Mouse (Mus musculus): Measurements from ENCODE around the gene 4921524J17Rik. TPM values are rescaled to one million over a fixed set of nuclear protein-coding genes. Genes with fewer than 3 reads are reported as not detected.

4921524J17Rik gene
- 41.4 and 44.2 TPM in 2 replicates for polyA plus RNA-seq (2014; fragmentation: Nextera tagmentation; extraction: Ambion mirVana)

- Histone ChIP-seq H3K4me1 (ENCODE audit: control insufficient read depth, insufficient read depth, low read length) (peaks cover 16% of the 10 kb centered on the region), H3K9ac (ENCODE audit: low read length) (peak within 1 kb of the TSS; percentile 90), H3K27ac (ENCODE audit: low read depth, low read length) (peak within 1 kb of the TSS; percentile 95), H3K4me3 (ENCODE audit: low read depth, low read length) (peak within 1 kb of the TSS; percentile 82), H3K9me3 (ENCODE audit: control insufficient read depth, low read length) (no peaks in the 10 kb centered on the region), H3K36me3 (ENCODE audit: control insufficient read depth, insufficient read depth, low read length) (no peaks in the 10 kb centered on the region), H3K27me3 (ENCODE audit: control insufficient read depth, insufficient read depth, low read length) (no peaks in the 10 kb centered on the region), H3K4me2 (ENCODE audit: low read depth) (peak within 1 kb of the TSS; percentile 44)
- WGBS = under 1% methylated on average over 57 of the region's 85 CpGs
- DNase-seq (ENCODE audit: low spot score) (peak; percentile 99), ATAC-seq (ENCODE audit: insufficient read depth, low FRiP score, low TSS enrichment) (peak; percentile 99)
Measured at GRCm38 (mm10) chr8:85432168-85433016, at the start of gene 4921524J17Rik. 4921524J17Rik (minus strand) TSS chr8:85432833.

- no peak overlapping the region for H3K27ac ChIP-seq (ENCODE audit: low read depth, low read length)
- H3K4me3 ChIP-seq (ENCODE audit: low read depth, low read length) = no peak overlapping the region
- 70% methylated on average over 6 of the region's 6 CpGs for WGBS
- H3K36me3 ChIP-seq (ENCODE audit: control insufficient read depth, insufficient read depth, low read length) = no peaks in the 10 kb centered on the region
- DNase-seq (ENCODE audit: low spot score) (no peak), ATAC-seq (ENCODE audit: insufficient read depth, low FRiP score, low TSS enrichment) (no peak)
- H3K9ac ChIP-seq (ENCODE audit: low read length) = no peak overlapping the region
- H3K27me3 ChIP-seq (ENCODE audit: control insufficient read depth, insufficient read depth, low read length) = no peaks in the 10 kb centered on the region
- H3K9me3 ChIP-seq (ENCODE audit: control insufficient read depth, low read length) = no peaks in the 10 kb centered on the region
- H3K4me2 ChIP-seq (ENCODE audit: low read depth) = no peak overlapping the region
- no peaks in the 10 kb centered on the region for H3K4me1 ChIP-seq (ENCODE audit: control insufficient read depth, insufficient read depth, low read length)
Measured at GRCm38 (mm10) chr8:85482427-85482826, 49.8 kb upstream of the 4921524J17Rik start.

GRCm38 (mm10) chr8:85481900-85482299 is 49.3 kb upstream of the 4921524J17Rik start:
- Histone ChIP-seq H3K27me3 (ENCODE audit: control insufficient read depth, insufficient read depth, low read length) (no peaks in the 10 kb centered on the region), H3K27ac (ENCODE audit: low read depth, low read length) (no peak overlapping the region), H3K9me3 (ENCODE audit: control insufficient read depth, low read length) (no peaks in the 10 kb centered on the region), H3K4me1 (ENCODE audit: control insufficient read depth, insufficient read depth, low read length) (no peaks in the 10 kb centered on the region), H3K4me3 (ENCODE audit: low read depth, low read length) (no peak overlapping the region), H3K4me2 (ENCODE audit: low read depth) (no peak overlapping the region), H3K36me3 (ENCODE audit: control insufficient read depth, insufficient read depth, low read length) (no peaks in the 10 kb centered on the region), H3K9ac (ENCODE audit: low read length) (no peak overlapping the region)
- WGBS = 35% methylated on average over 10 of the region's 10 CpGs
- no peak for DNase-seq (ENCODE audit: low spot score)
- ATAC-seq (ENCODE audit: insufficient read depth, low FRiP score, low TSS enrichment) = no peak

DNA sequence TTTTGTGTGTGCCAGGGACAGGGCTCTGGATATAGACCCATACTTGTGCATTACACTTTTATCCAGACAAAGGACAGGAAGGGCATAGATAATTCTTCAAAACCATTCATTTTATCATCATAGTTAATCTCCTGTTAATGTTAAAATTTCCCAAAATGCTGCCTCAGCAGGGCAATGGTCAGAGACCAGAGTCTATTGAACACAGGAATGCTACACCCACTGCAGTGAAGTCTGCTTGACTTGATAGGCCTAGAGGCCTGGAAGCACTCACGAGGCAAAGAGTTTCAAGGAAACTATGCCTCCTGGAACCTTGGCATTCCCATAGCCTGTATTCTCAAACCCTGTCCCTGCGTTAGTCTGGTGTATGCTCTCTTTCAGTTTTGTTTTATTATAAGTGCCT is 47.1 kb upstream of the 4921524J17Rik start:
- 92% methylated on average over 2 of the region's 2 CpGs for WGBS
- no peak overlapping the region for H3K9ac ChIP-seq (ENCODE audit: low read length)
- H3K4me3 ChIP-seq (ENCODE audit: low read depth, low read length) = no peak overlapping the region
- no peaks in the 10 kb centered on the region for H3K4me1 ChIP-seq (ENCODE audit: control insufficient read depth, insufficient read depth, low read length)
- H3K9me3 ChIP-seq (ENCODE audit: control insufficient read depth, low read length) = no peaks in the 10 kb centered on the region
- no peak overlapping the region for H3K27ac ChIP-seq (ENCODE audit: low read depth, low read length)
- DNase-seq (ENCODE audit: low spot score) (no peak), ATAC-seq (ENCODE audit: insufficient read depth, low FRiP score, low TSS enrichment) (no peak)
- no peak overlapping the region for H3K4me2 ChIP-seq (ENCODE audit: low read depth)
- H3K27me3 ChIP-seq (ENCODE audit: control insufficient read depth, insufficient read depth, low read length) = no peaks in the 10 kb centered on the region
- H3K36me3 ChIP-seq (ENCODE audit: control insufficient read depth, insufficient read depth, low read length) = no peaks in the 10 kb centered on the region

DNA sequence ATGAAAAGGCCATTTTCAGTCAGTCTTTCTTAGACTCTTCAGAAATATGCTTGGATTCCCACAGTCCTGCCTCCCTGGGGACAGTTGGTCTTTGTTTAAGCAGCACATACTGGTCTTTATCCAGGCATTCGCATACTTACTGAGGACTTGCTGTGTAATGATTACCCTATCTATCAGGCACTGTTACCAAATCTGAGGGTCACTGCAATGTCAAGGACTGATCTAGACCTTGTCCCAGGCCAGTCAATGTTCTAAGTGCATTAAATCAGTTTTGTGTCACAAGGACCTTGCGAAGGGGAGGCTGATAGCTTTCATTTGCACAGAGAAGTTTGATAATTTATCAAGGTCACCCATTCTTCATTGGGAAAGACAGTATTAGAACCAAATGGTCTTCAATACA is 45.8 kb upstream of the 4921524J17Rik start:
- Histone ChIP-seq H3K36me3 (ENCODE audit: control insufficient read depth, insufficient read depth, low read length) (no peaks in the 10 kb centered on the region), H3K9ac (ENCODE audit: low read length) (no peak overlapping the region), H3K4me2 (ENCODE audit: low read depth) (no peak overlapping the region), H3K9me3 (ENCODE audit: control insufficient read depth, low read length) (no peaks in the 10 kb centered on the region), H3K4me1 (ENCODE audit: control insufficient read depth, insufficient read depth, low read length) (no peaks in the 10 kb centered on the region), H3K27ac (ENCODE audit: low read depth, low read length) (no peak overlapping the region), H3K27me3 (ENCODE audit: control insufficient read depth, insufficient read depth, low read length) (no peaks in the 10 kb centered on the region), H3K4me3 (ENCODE audit: low read depth, low read length) (no peak overlapping the region)
- DNase-seq (ENCODE audit: low spot score) = no peak
- ATAC-seq (ENCODE audit: insufficient read depth, low FRiP score, low TSS enrichment) = no peak
- 88% methylated on average over 2 of the region's 2 CpGs for WGBS

GRCm38 (mm10) chr8:85476970-85477545 is 44.4 kb upstream of the 4921524J17Rik start:
- 71% methylated on average over 4 of the region's 4 CpGs for whole genome bisulfite sequencing

DNA sequence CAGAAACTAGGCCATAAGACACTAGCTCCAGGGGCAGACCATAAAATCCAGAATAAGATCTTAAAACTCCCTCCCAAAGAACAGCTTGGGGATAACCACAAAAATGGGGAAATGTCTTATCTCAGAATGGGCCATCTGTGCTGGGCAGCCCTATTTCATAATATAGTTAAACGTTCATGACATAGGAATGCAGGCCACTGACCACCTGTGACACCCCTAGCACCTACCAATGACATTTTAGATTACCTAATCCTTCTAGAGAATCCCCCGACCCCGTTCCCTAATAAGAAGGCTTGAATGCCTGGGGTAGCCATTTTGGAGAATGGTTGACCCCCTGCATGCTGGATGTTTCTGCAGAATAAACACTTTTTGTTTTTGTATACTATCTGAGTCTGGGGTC is 42.3 kb upstream of the 4921524J17Rik start:
- no peak overlapping the region for H3K4me3 ChIP-seq (ENCODE audit: low read depth, low read length)
- ATAC-seq (ENCODE audit: insufficient read depth, low FRiP score, low TSS enrichment) (no peak), DNase-seq (ENCODE audit: low spot score) (no peak)
- H3K9me3 ChIP-seq (ENCODE audit: control insufficient read depth, low read length) = no peaks in the 10 kb centered on the region
- H3K27ac ChIP-seq (ENCODE audit: low read depth, low read length) = no peak overlapping the region
- no peaks in the 10 kb centered on the region for H3K4me1 ChIP-seq (ENCODE audit: control insufficient read depth, insufficient read depth, low read length)
- no peak overlapping the region for H3K4me2 ChIP-seq (ENCODE audit: low read depth)
- WGBS = 88% methylated on average over 3 of the region's 3 CpGs
- H3K9ac ChIP-seq (ENCODE audit: low read length) = no peak overlapping the region
- H3K27me3 ChIP-seq (ENCODE audit: control insufficient read depth, insufficient read depth, low read length) = no peaks in the 10 kb centered on the region
- no peaks in the 10 kb centered on the region for H3K36me3 ChIP-seq (ENCODE audit: control insufficient read depth, insufficient read depth, low read length)

More at GRCm38 (mm10) chr8:85476970-85477545, 44.4 kb upstream of the 4921524J17Rik start:
- Histone ChIP-seq H3K9me3 (ENCODE audit: control insufficient read depth, low read length) (no peaks in the 10 kb centered on the region), H3K4me1 (ENCODE audit: control insufficient read depth, insufficient read depth, low read length) (no peaks in the 10 kb centered on the region), H3K27me3 (ENCODE audit: control insufficient read depth, insufficient read depth, low read length) (no peaks in the 10 kb centered on the region), H3K36me3 (ENCODE audit: control insufficient read depth, insufficient read depth, low read length) (no peaks in the 10 kb centered on the region), H3K4me2 (ENCODE audit: low read depth) (no peak overlapping the region), H3K9ac (ENCODE audit: low read length) (no peak overlapping the region), H3K4me3 (ENCODE audit: low read depth, low read length) (no peak overlapping the region), H3K27ac (ENCODE audit: low read depth, low read length) (no peak overlapping the region)
- ATAC-seq (ENCODE audit: insufficient read depth, low FRiP score, low TSS enrichment) (no peak), DNase-seq (ENCODE audit: low spot score) (no peak)

DNA sequence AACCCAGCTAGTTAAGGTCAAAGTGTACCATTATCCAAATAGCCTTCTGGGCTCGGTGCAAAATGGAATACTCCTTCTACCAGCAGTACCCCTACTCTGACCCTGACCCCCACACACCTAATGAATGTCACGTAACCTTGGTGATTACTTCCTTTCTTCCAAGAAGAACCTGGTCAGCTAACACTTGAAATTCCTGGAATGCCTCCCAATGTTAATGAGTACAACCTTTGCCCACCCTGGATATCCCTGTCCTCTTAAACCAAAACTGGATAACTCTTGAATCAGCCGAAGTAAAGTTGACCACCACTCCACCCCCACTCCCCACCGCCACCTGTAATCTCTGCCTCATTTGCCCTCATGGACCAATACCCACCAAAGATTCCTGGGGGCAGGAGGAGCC is 40.6 kb upstream of the 4921524J17Rik start:
- Histone ChIP-seq H3K4me1 (ENCODE audit: control insufficient read depth, insufficient read depth, low read length) (no peaks in the 10 kb centered on the region), H3K36me3 (ENCODE audit: control insufficient read depth, insufficient read depth, low read length) (no peaks in the 10 kb centered on the region)
- 77% methylated on average over 4 of the region's 4 CpGs for WGBS

GRCm38 (mm10) chr8:85472800-85473199 is 40.2 kb upstream of the 4921524J17Rik start:
- Histone ChIP-seq H3K27me3 (ENCODE audit: control insufficient read depth, insufficient read depth, low read length) (no peaks in the 10 kb centered on the region), H3K27ac (ENCODE audit: low read depth, low read length) (no peak overlapping the region), H3K4me1 (ENCODE audit: control insufficient read depth, insufficient read depth, low read length) (no peaks in the 10 kb centered on the region), H3K9me3 (ENCODE audit: control insufficient read depth, low read length) (no peaks in the 10 kb centered on the region), H3K36me3 (ENCODE audit: control insufficient read depth, insufficient read depth, low read length) (no peaks in the 10 kb centered on the region), H3K4me3 (ENCODE audit: low read depth, low read length) (no peak overlapping the region), H3K4me2 (ENCODE audit: low read depth) (no peak overlapping the region), H3K9ac (ENCODE audit: low read length) (no peak overlapping the region)
- 74% methylated on average over 6 of the region's 6 CpGs for WGBS
- DNase-seq (ENCODE audit: low spot score) (no peak), ATAC-seq (ENCODE audit: insufficient read depth, low FRiP score, low TSS enrichment) (no peak)

More for the DNA sequence above, 40.6 kb upstream of the 4921524J17Rik start:
- Histone ChIP-seq H3K27me3 (ENCODE audit: control insufficient read depth, insufficient read depth, low read length) (no peaks in the 10 kb centered on the region), H3K9ac (ENCODE audit: low read length) (no peak overlapping the region), H3K4me2 (ENCODE audit: low read depth) (no peak overlapping the region), H3K4me3 (ENCODE audit: low read depth, low read length) (no peak overlapping the region), H3K9me3 (ENCODE audit: control insufficient read depth, low read length) (no peaks in the 10 kb centered on the region), H3K27ac (ENCODE audit: low read depth, low read length) (no peak overlapping the region)
- no peak for ATAC-seq (ENCODE audit: insufficient read depth, low FRiP score, low TSS enrichment)
- no peak for DNase-seq (ENCODE audit: low spot score)
